Comparison of ENCODE assay signal across 16 mouse cellular contexts in genomic region chr12:71749668-71750067, GRCm38 (mm10).
DNase-seq lines count a peak whose midpoint lies in the region; ATAC-seq and TF ChIP-seq lines count a peak whose summit lies in the region.
"Had no signal": no experiment of that assay in that cellular context is flagged by ENCODE, and none has a peak within 500 bp of the region (broad histone marks: within the 10 kb centered on the region; RNA-seq: fewer than 3 reads in every experiment).

No protein-coding gene starts in this region.

- no peak for DNase-seq in forebrain, embryonic 10.5 days (ENCODE audit: extremely low spot score, low spot score)
- peak; percentile 36 for DNase-seq in hindbrain, postnatal 0 days (ENCODE audit: low spot score)
- DNase-seq in hindbrain, embryonic 10.5 days (ENCODE audit: low spot score), result no peak
- DNase-seq in CH12.LX (ENCODE audit: extremely low read depth), result no peak
- DNase-seq in kidney, postnatal 25 days, result no peak
- DNase-seq in gastrocnemius, postnatal 14 days, result no peak
- DNase-seq: adrenal gland, postnatal 10 days; gastrocnemius, postnatal 25 days; kidney, adult 8-10 months; spleen, adult 18-20 months; thymus, adult 18-20 months had no signal

- no peak for ATAC-seq in forebrain, embryonic 13.5 days
- no peak for ATAC-seq in hindbrain, postnatal 0 days
- no peak for ATAC-seq in intestine, postnatal 0 days

- no peaks in the 10 kb centered on the region for H3K27me3 ChIP-seq in forebrain, embryonic 13.5 days
- no peaks in the 10 kb centered on the region for H3K27me3 ChIP-seq in forebrain, embryonic 10.5 days (ENCODE audit: poor library complexity, severe bottlenecking)
- H3K27me3 ChIP-seq in hindbrain, postnatal 0 days (ENCODE audit: insufficient read depth, low read length), result no peaks in the 10 kb centered on the region
- no peaks in the 10 kb centered on the region for H3K27me3 ChIP-seq in hindbrain, embryonic 10.5 days (ENCODE audit: insufficient read depth, poor library complexity, severe bottlenecking)
- no peaks in the 10 kb centered on the region for H3K27me3 ChIP-seq in CH12.LX (replicated peaks)
- H3K27me3 ChIP-seq in intestine, postnatal 0 days (replicated peaks; ENCODE audit: control insufficient read depth, insufficient read depth, low read length), result no peaks in the 10 kb centered on the region

- H3K9me3 ChIP-seq in forebrain, embryonic 13.5 days (replicated peaks), result no peaks in the 10 kb centered on the region
- no peaks in the 10 kb centered on the region for H3K9me3 ChIP-seq in forebrain, embryonic 10.5 days
- H3K9me3 ChIP-seq in hindbrain, postnatal 0 days (ENCODE audit: low read length), result no peaks in the 10 kb centered on the region
- no peaks in the 10 kb centered on the region for H3K9me3 ChIP-seq in hindbrain, embryonic 10.5 days
- H3K9me3 ChIP-seq in CH12.LX (replicated peaks; ENCODE audit: low read length), result no peaks in the 10 kb centered on the region
- no peaks in the 10 kb centered on the region for H3K9me3 ChIP-seq in intestine, postnatal 0 days (ENCODE audit: control insufficient read depth)

- 0 out of 2 replicates have a peak overlapping the region, but pooled peaks have one; percentile 76 for H3K27ac ChIP-seq in forebrain, embryonic 13.5 days
- H3K27ac ChIP-seq in forebrain, embryonic 10.5 days, result no peak overlapping the region
- H3K27ac ChIP-seq in hindbrain, postnatal 0 days, result no peak overlapping the region
- no peak overlapping the region for H3K27ac ChIP-seq in hindbrain, embryonic 10.5 days
- no peak overlapping the region for H3K27ac ChIP-seq in CH12.LX (ENCODE audit: insufficient read depth, low read depth)
- peak overlapping the region; percentile 30; the same call in 1 of the 2 replicates for H3K27ac ChIP-seq in intestine, postnatal 0 days (ENCODE audit: low read depth, low read length)
- H3K27ac ChIP-seq: liver, embryonic 14.5 days had no signal

- H3K9ac ChIP-seq in forebrain, embryonic 13.5 days, result no peak overlapping the region
- no peak overlapping the region for H3K9ac ChIP-seq in hindbrain, postnatal 0 days (replicated peaks; ENCODE audit: low read length)
- H3K9ac ChIP-seq in CH12.LX (ENCODE audit: insufficient read depth, low read depth), result no peak overlapping the region
- no peak overlapping the region for H3K9ac ChIP-seq in intestine, postnatal 0 days (ENCODE audit: low read depth, low read length)
- H3K9ac ChIP-seq: liver, embryonic 14.5 days had no signal

- in situ Hi-C loops in CH12.LX (cut with MboI; ENCODE audit: low pct_ligation_motif_present, low pct_unique_long_range_greater_than_20kb, low sequenced_read_pairs), result loop anchor here (25.0 kb wide), 1 partner anchor 663 kb away; the partner anchor contains the start of gene Rtn1

- H3K4me3 ChIP-seq in forebrain, embryonic 13.5 days, result no peak overlapping the region
- H3K4me3 ChIP-seq in forebrain, embryonic 10.5 days, result no peak overlapping the region
- no peak overlapping the region for H3K4me3 ChIP-seq in hindbrain, postnatal 0 days (ENCODE audit: low read length)
- H3K4me3 ChIP-seq in hindbrain, embryonic 10.5 days, result no peak overlapping the region
- no peak overlapping the region for H3K4me3 ChIP-seq in CH12.LX (replicated peaks in 1 of 3; ENCODE audit: low read depth in 2 of 3, low read length in 2 of 3, poor library complexity in 1 of 3)
- no peak overlapping the region for H3K4me3 ChIP-seq in intestine, postnatal 0 days (ENCODE audit: low read depth, low read length)
- H3K4me3 ChIP-seq: erythroblast, embryonic 14.5 days; layer of hippocampus, adult 2 months had no signal

- no peak overlapping the region for H3K4me2 ChIP-seq in forebrain, embryonic 13.5 days
- H3K4me2 ChIP-seq in hindbrain, postnatal 0 days (ENCODE audit: low read depth, low read length), result no peak overlapping the region
- H3K4me2 ChIP-seq in CH12.LX (ENCODE audit: insufficient read depth, low read depth, poor library complexity, severe bottlenecking), result no peak overlapping the region
- no peak overlapping the region for H3K4me2 ChIP-seq in intestine, postnatal 0 days (replicated peaks; ENCODE audit: low read depth)

- peaks cover 9% of the 10 kb centered on the region for H3K4me1 ChIP-seq in forebrain, embryonic 13.5 days
- H3K4me1 ChIP-seq in forebrain, embryonic 10.5 days, result peaks cover 9% of the 10 kb centered on the region; the same call in 1 of the 2 replicates
- H3K4me1 ChIP-seq in hindbrain, postnatal 0 days (ENCODE audit: insufficient read depth, low read length), result 0 out of 2 replicates have a peak, but pooled peaks cover 11% of the 10 kb centered on the region
- H3K4me1 ChIP-seq in hindbrain, embryonic 10.5 days (replicated peaks), result no peaks in the 10 kb centered on the region
- 0 out of 4 replicates have a peak, but pooled peaks cover 0 to 6% of the 10 kb centered on the region in 2 experiments for H3K4me1 ChIP-seq in CH12.LX (ENCODE audit: control insufficient read depth in 1 of 2, insufficient read depth in 2 of 2)
- H3K4me1 ChIP-seq in intestine, postnatal 0 days (replicated peaks; ENCODE audit: control insufficient read depth, insufficient read depth, low read length), result no peaks in the 10 kb centered on the region

- H3K36me3 ChIP-seq in forebrain, embryonic 13.5 days (ENCODE audit: poor library complexity, severe bottlenecking), result no peaks in the 10 kb centered on the region
- H3K36me3 ChIP-seq in forebrain, embryonic 10.5 days (replicated peaks), result no peaks in the 10 kb centered on the region
- H3K36me3 ChIP-seq in hindbrain, postnatal 0 days (ENCODE audit: insufficient read depth, low read length), result no peaks in the 10 kb centered on the region
- H3K36me3 ChIP-seq in hindbrain, embryonic 10.5 days, result no peaks in the 10 kb centered on the region
- H3K36me3 ChIP-seq in CH12.LX (replicated peaks in 1 of 2; ENCODE audit: control insufficient read depth in 1 of 2, insufficient read depth in 1 of 2, low read length in 1 of 2), result no peaks in the 10 kb centered on the region
- H3K36me3 ChIP-seq in intestine, postnatal 0 days (ENCODE audit: control insufficient read depth, insufficient read depth), result no peaks in the 10 kb centered on the region

- intact Hi-C loops in gastrocnemius, postnatal 14 days (cut with DNase I; ENCODE audit: low total_unique reads), result loop anchor here (5.0 kb wide), 1 partner anchor 673 kb away; no protein-coding TSS in a partner anchor

- TF ChIP-seq POLR2A in CH12.LX (IDR thresholded peaks at IDR 0.05; ENCODE audit: low read depth, low read length), result no peak

- 0 out of 2 replicates have a peak, but pooled peaks have one; percentile 31 for TF ChIP-seq EP300 in CH12.LX (IDR thresholded peaks at IDR 0.05; ENCODE audit: low read length)

- no peaks in the 10 kb centered on the region for H3K79me2 ChIP-seq in CH12.LX (replicated peaks; ENCODE audit: control insufficient read depth, extremely low read depth, insufficient read depth, poor library complexity, severe bottlenecking)

- TF ChIP-seq CTCF in hindbrain, postnatal 0 days (IDR thresholded peaks at IDR 0.05; ENCODE audit: low read depth), result no peak
- TF ChIP-seq CTCF in CH12.LX (conservative IDR thresholded peaks at IDR 0.05 in 1 of 2, IDR thresholded peaks at IDR 0.05 in 1 of 2; ENCODE audit: low read depth in 2 of 2, low read length in 2 of 2), result no peak
- TF ChIP-seq CTCF in intestine, postnatal 0 days (IDR thresholded peaks at IDR 0.05; ENCODE audit: low read depth), result no peak

- dilution Hi-C loops in CH12.LX (cut with MboI; ENCODE audit: extremely low pct_ligation_motif_present, extremely low pct_unique_long_range_greater_than_20kb, low sequenced_read_pairs), result no loop called here

- no peak for TF ChIP-seq RAD21 in CH12.LX (IDR thresholded peaks at IDR 0.05; ENCODE audit: low read depth, low read length)

- 77% methylated on average over 2 of the region's 2 CpGs for WGBS in forebrain, embryonic 13.5 days
- 85% methylated on average over 2 of the region's 2 CpGs for WGBS in forebrain, embryonic 10.5 days
- 66% methylated on average over 2 of the region's 2 CpGs for WGBS in hindbrain, postnatal 0 days
- 91% methylated on average over 2 of the region's 2 CpGs for WGBS in hindbrain, embryonic 10.5 days
- 82% methylated on average over 2 of the region's 2 CpGs for WGBS in intestine, postnatal 0 days

TF ChIP-seq in CH12.LX, 34 proteins besides CTCF, POLR2A, EP300 and RAD21:
- TF ChIP-seq IRF4 (IDR thresholded peaks at IDR 0.05; ENCODE audit: low read depth, low read length) (peak; percentile 46; the same call in 1 of the 2 replicates), MXI1 (IDR thresholded peaks at IDR 0.05; ENCODE audit: low read depth, low read length) (peak; percentile 62), ELF1 (IDR thresholded peaks at IDR 0.05; ENCODE audit: low read depth, low read length) (peak; percentile 56), MAX (IDR thresholded peaks at IDR 0.05; ENCODE audit: low read length) (no peak)

Comparison
In these comparisons a context has a peak if more than half of its experiments do, and no peak if none do; other contexts are left out.
1. H3K27ac ChIP-seq: peak in forebrain, embryonic 13.5 days (single experiment) and intestine, postnatal 0 days (single experiment); none in forebrain, embryonic 10.5 days (single experiment), hindbrain, postnatal 0 days (single experiment), hindbrain, embryonic 10.5 days (single experiment) and CH12.LX (single experiment).